Comparison of ENCODE assay signal across 8 mouse cellular contexts in genomic region chr2:113216105-113216745, GRCm38 (mm10). TPM values are rescaled to one million over a fixed set of nuclear protein-coding genes. Genes with fewer than 3 reads are reported as not detected.
DNase-seq lines count a peak whose midpoint lies in the region; ATAC-seq and TF ChIP-seq lines count a peak whose summit lies in the region.

No protein-coding gene starts in this region.

- H3K27ac ChIP-seq in hindbrain, embryonic 12.5 days, result no peak overlapping the region
- H3K27ac ChIP-seq in midbrain, postnatal 0 days (ENCODE audit: low read depth, low read length), result peak overlapping the region; percentile 76

- WGBS in hindbrain, embryonic 12.5 days, result 3% methylated on average over 23 of the region's 23 CpGs
- 2% methylated on average over 23 of the region's 23 CpGs for WGBS in midbrain, postnatal 0 days

- 0 out of 2 replicates have a peak, but pooled peaks cover 3% of the 10 kb centered on the region for H3K4me1 ChIP-seq in hindbrain, embryonic 12.5 days
- H3K4me1 ChIP-seq in midbrain, postnatal 0 days (ENCODE audit: insufficient read depth, low read length), result 0 out of 2 replicates have a peak, but pooled peaks cover 3% of the 10 kb centered on the region

- ATAC-seq in hindbrain, embryonic 12.5 days (ENCODE audit: low FRiP score), result 0 out of 2 replicates have a peak, but pooled peaks have one; percentile 21
- ATAC-seq in midbrain, postnatal 0 days (ENCODE audit: low FRiP score), result 0 out of 2 replicates have a peak, but pooled peaks have one; percentile 1
- ATAC-seq in inflammation-experienced regulatory T-cells, adult 6 months, result no peak

- H3K27me3 ChIP-seq in hindbrain, embryonic 12.5 days, result peaks cover 31% of the 10 kb centered on the region
- no peaks in the 10 kb centered on the region for H3K27me3 ChIP-seq in midbrain, postnatal 0 days (ENCODE audit: insufficient read depth, low read length)

- no peaks in the 10 kb centered on the region for H3K9me3 ChIP-seq in hindbrain, embryonic 12.5 days (replicated peaks)
- H3K9me3 ChIP-seq in midbrain, postnatal 0 days (ENCODE audit: low read length), result no peaks in the 10 kb centered on the region

- peak; percentile 3 to 16 for DNase-seq in kidney, postnatal 4 days
- DNase-seq in kidney, adult 8-10 months, result no peak
- peak; percentile 38 to 43 for DNase-seq in cerebellum, postnatal 10 days
- DNase-seq in midbrain, postnatal 0 days (ENCODE audit: low spot score), result no peak
- no peak for DNase-seq in ovary, adult 18-20 months (ENCODE audit: low spot score)
- no peak for DNase-seq in urinary bladder, postnatal 25 days (ENCODE audit: low spot score)

- H3K36me3 ChIP-seq in hindbrain, embryonic 12.5 days, result no peaks in the 10 kb centered on the region
- H3K36me3 ChIP-seq in midbrain, postnatal 0 days (ENCODE audit: insufficient read depth, low read length), result no peaks in the 10 kb centered on the region

- no peak for TF ChIP-seq CTCF in midbrain, postnatal 0 days (IDR thresholded peaks at IDR 0.05)

- peak overlapping the region; percentile 55 for H3K4me3 ChIP-seq in hindbrain, embryonic 12.5 days
- H3K4me3 ChIP-seq in midbrain, postnatal 0 days (ENCODE audit: low read depth, low read length), result peak overlapping the region; percentile 71

- peak overlapping the region; percentile 74; the same call in 1 of the 2 replicates for H3K9ac ChIP-seq in hindbrain, embryonic 12.5 days
- peak overlapping the region; percentile 72 for H3K9ac ChIP-seq in midbrain, postnatal 0 days (replicated peaks; ENCODE audit: low read length, poor library complexity, severe bottlenecking)

- peak overlapping the region; percentile 75 for H3K4me2 ChIP-seq in hindbrain, embryonic 12.5 days (replicated peaks)
- peak overlapping the region; percentile 83 for H3K4me2 ChIP-seq in midbrain, postnatal 0 days (ENCODE audit: low read depth, low read length, poor library complexity, severe bottlenecking)

RNA-seq across cellular contexts. Expression of gene Ryr3, which starts 0.7 kb away (rescaled TPM):
- polyA plus RNA-seq in hindbrain, embryonic 12.5 days (2016; fragmentation: Nextera tagmentation; extraction: Ambion mirVana), result 1.1 and 1.4 TPM in 2 replicates
- 15.3 and 20.9 TPM in 2 replicates for total RNA-seq in midbrain, postnatal 0 days (2014; rRNA removed)
- polyA plus RNA-seq in midbrain, postnatal 0 days (2015; fragmentation: Nextera tagmentation; extraction: Ambion mirVana), result 5.3 and 5.9 TPM in 2 replicates
- 1 to 10 TPM; 1.5 to 2.4 (median 2.2) TPM for polyA plus RNA-seq in inflammation-experienced regulatory T-cells, adult 6 months (2017; shearing (Covaris generic))

Comparison
In these comparisons a context has a peak if more than half of its experiments do, and no peak if none do; other contexts are left out.
1. DNase-seq: peak in kidney, postnatal 4 days (2 of 2) and cerebellum, postnatal 10 days (2 of 2); none in kidney, adult 8-10 months (0 of 2), midbrain, postnatal 0 days (single experiment), ovary, adult 18-20 months (single experiment) and urinary bladder, postnatal 25 days (single experiment).